Mouse (Mus musculus): ENCODE measurements around the gene Cldn14.
"Not testable (repeated sequence)": the region's sequence is repeated elsewhere in the genome, so short reads cannot be mapped to it uniquely, and the experiment has no call there.

Cldn14 gene

DNA sequence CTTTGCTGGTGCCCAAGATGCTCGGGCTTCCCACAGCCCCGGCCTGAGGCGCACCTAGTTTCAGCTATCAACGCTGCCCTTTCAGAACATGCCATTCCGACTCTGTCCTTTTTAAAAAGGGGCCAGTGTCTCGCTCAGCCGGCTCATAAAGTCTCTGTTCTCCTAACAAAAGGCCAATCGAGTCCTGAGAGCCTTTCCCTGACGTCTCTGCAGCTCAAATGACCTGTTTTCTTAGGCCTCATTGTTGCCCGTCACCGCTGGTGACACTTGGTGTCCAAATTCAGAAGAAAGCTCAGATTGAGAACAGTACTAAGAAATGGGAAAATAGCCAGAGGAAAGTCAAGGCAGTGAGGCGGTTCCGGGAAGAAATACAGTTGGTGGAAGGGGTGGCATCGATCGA is at the start of gene Cldn14:
Cldn14 (minus strand) TSS at position 101 of the 400 bp plus-strand sequence.
- no peak for DNase-seq (ENCODE audit: low read depth, low spot score)

DNA sequence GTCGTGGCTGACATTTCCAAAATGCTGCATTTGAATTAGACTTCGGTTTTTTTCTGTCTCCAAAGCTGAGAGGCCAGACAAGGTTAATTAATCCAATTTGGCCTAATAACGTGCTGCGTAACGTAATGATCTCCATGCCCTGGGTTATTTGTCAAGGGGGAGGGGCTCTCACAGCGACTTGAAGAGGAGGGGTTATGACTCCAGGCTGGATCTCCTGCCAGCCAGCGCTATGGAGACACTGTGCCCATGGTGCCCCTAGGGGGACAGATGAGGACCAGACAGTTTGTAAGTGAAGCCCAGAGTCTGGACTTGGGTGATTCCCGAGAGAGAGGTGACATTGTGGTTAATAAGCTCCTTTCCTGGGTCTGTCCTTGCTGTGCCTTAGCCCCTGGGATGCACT is 46.9 kb upstream of the Cldn14 start:
- DNase-seq (ENCODE audit: low read depth, low spot score): no peak

GRCm38 (mm10) chr16:94055176-94055575 is 46.5 kb upstream of the Cldn14 start:
- no peak for DNase-seq (ENCODE audit: low read depth, low spot score)

- no peak for DNase-seq (ENCODE audit: low read depth, low spot score)
Measured at GRCm38 (mm10) chr16:94050368-94050767, 41.7 kb upstream of the Cldn14 start.

- no peak for DNase-seq (ENCODE audit: low read depth, low spot score)
Measured at GRCm38 (mm10) chr16:94044996-94045395, 36.4 kb upstream of the Cldn14 start.

- no peak for DNase-seq (ENCODE audit: low read depth, low spot score)
Measured at GRCm38 (mm10) chr16:94043797-94044196, 35.2 kb upstream of the Cldn14 start.

DNA sequence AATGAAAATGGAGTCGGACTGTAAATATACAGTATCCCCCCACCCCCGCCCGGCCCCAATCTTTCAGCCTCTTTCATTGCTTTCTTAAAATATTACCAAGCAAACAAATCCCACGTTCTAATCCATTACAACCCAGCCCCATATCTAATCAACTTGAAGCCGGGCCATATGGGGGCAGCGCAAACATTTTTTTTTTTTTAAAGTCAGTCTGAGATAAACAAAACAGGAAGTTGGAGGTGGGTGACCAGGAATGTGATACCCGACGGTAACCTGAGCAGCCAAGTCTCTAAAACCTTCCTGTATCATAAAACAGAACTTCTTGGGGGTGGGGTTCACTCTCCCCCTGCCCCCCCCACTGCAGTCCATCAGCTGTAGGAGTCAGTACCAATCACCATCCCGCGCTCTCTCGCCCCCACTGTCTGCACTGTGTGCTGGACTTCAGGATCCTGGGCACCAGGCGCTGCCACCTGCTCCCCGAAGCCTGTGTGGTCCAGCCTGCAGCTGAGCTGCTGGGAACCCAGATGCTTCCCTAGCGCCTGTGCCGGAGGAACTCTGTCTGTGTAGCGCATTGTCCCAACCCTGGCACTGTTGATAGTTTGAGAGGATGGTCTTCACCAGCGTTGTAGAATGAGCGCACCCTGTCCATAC is 32.6 kb upstream of the Cldn14 start:
- DNase-seq (ENCODE audit: low read depth, low spot score): no peak

- DNase-seq (ENCODE audit: low read depth, low spot score): no peak
Measured at GRCm38 (mm10) chr16:94040485-94040884, 31.8 kb upstream of the Cldn14 start.

- no peak for DNase-seq (ENCODE audit: low read depth, low spot score)
Measured at GRCm38 (mm10) chr16:94038986-94039341, 30.3 kb upstream of the Cldn14 start.

GRCm38 (mm10) chr16:94038272-94038985 is 29.8 kb upstream of the Cldn14 start:
- DNase-seq (ENCODE audit: low read depth, low spot score): peak; percentile 47

GRCm38 (mm10) chr16:94037280-94037679 is 28.6 kb upstream of the Cldn14 start:
- DNase-seq (ENCODE audit: low read depth, low spot score): no peak

- no peak for DNase-seq (ENCODE audit: low read depth, low spot score)
Measured at GRCm38 (mm10) chr16:94034152-94034551, 25.5 kb upstream of the Cldn14 start.

GRCm38 (mm10) chr16:94032270-94032669 is 23.6 kb upstream of the Cldn14 start:
- no peak for DNase-seq (ENCODE audit: low read depth, low spot score)

DNA sequence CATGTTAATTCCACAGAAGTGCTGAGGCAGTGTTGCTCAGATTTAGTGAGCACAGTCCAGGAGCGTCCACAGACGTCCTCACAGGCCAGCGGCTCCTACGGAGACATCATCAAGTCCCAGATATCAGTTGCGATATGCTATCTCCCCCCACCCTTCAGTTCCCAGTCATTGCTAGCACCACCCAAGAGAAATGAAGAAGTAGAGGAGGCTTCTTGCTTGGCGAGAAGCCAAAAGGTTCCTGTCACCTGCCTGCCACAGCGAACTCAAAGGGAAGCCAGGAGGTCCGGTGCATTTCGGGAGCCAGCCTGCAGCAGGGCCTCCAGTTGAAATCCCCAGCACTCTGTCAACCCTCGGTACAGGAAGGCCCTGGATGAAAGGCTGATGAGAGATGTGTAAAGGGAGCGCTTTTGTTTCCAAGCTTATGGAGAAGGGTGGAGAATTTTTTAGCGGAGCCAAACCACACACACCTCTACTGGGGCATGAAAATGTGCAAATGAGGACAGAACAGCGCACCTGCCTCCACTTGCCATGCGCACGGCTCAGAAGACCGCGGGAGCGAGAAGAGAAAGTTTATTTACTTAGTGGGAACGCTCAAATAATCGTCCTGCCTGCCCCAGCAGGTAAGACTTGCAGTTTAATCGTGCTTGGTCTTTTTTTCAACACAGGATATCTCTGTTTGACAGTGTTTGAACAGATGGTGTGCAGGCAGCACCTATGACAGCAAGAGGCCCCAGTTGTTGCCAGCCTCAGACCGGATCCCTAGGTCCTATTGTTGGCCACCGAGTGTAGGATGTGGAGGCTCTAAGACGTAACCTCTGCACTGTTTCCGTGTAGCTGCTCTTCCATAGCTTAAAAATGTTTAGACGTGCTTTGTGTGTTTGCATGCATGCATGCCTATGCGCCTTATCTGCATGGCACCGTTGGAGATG is 15.0 kb upstream of the Cldn14 start:
- no peak for DNase-seq (ENCODE audit: low read depth, low spot score)

DNA sequence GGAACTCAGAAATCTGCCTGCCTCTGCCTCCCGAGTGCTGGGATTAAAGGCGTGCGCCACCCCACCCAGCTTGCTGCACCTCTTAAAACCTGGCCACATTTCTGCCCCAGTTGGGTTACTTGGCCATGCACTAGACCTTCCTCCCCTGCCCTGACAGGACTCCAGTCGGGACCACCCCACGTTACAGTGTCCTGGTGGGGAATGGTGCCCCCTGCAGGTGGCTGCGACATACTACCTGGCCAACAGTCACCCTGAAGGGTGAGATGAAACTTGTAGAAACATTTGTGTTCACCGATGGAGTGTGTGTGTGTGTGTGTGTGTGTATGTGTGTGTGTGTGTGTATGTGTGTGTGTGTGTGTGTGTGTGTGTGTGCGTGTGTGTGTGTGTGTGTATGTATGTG is 11.1 kb upstream of the Cldn14 start:
- DNase-seq (ENCODE audit: low read depth, low spot score): not testable (repeated sequence)

- DNase-seq (ENCODE audit: low read depth, low spot score): no peak
Measured at GRCm38 (mm10) chr16:94017953-94018352, 9.3 kb upstream of the Cldn14 start.

- no peak for DNase-seq (ENCODE audit: low read depth, low spot score)
Measured at GRCm38 (mm10) chr16:94014489-94015096, 6.0 kb upstream of the Cldn14 start.

GRCm38 (mm10) chr16:94013328-94014086 is 4.9 kb upstream of the Cldn14 start:
- not testable (repeated sequence) for DNase-seq (ENCODE audit: low read depth, low spot score)

- DNase-seq (ENCODE audit: low read depth, low spot score): no peak
Measured at GRCm38 (mm10) chr16:94011224-94011623, 2.6 kb upstream of the Cldn14 start.

GRCm38 (mm10) chr16:94010633-94011032 is 2.0 kb upstream of the Cldn14 start:
- no peak for DNase-seq (ENCODE audit: low read depth, low spot score)

DNA sequence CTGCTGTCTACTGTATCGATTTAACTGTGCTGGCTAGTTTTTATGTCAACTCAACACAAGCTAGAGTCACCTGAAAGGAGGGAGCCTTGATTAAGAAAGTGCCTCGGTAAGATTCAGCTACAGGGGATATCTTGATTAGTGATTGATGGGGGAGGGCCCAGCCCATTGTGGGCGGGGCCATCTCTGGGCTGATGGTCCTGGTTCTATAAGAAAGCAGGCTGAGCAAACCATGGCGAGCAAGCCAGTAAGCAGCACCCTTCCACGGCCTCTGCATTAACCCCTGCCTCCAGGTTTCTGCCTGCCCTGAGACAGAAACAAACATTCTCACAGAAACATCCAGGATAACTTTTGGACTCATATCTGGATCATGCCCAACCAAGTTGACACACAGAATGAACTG is 1.5 kb upstream of the Cldn14 start:
- DNase-seq (ENCODE audit: low read depth, low spot score): no peak
